Mouse (Mus musculus): ENCODE data around the gene Trir.

DNA sequence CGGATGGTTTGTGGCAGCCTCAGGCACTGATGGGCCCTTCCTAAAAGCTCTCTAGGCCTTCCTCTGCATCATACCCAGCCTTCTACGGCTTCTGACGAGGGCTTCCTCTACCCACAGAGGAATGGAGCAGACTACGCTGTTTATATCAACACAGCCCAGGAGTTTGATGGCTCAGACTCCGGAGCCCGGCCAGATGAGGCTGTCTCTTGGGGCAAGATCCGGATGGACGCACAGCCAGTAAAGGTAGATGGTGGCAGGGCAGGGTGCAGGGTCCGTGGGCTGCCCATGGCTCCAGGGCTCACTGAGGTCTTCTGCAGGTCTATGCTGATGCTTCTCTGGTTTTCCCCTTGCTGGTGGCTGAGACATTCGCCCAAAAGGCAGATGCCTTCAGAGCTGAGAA, 48.0 kb downstream of the Trir start:
- TF ChIP-seq CTCF (IDR thresholded peaks at IDR 0.05; ENCODE audit: control insufficient read depth, insufficient read depth, insufficient read length) = no peak
- no peak for TF ChIP-seq CEBPB (IDR thresholded peaks at IDR 0.05; ENCODE audit: low read depth)
- no peak for TF ChIP-seq MYOG (IDR thresholded peaks at IDR 0.05; ENCODE audit: control insufficient read depth, extremely low read depth, insufficient read length)
- TF ChIP-seq USF1 (IDR thresholded peaks at IDR 0.05; ENCODE audit: low read depth) = no peak

All from C2C12 (cell line).